Mouse (Mus musculus): ENCODE data around the gene Rbm39.
"Not testable (repeated sequence)": the region's sequence is repeated elsewhere in the genome, so short reads cannot be mapped to it uniquely, and the experiment has no call there.

Gene Rbm39

DNA sequence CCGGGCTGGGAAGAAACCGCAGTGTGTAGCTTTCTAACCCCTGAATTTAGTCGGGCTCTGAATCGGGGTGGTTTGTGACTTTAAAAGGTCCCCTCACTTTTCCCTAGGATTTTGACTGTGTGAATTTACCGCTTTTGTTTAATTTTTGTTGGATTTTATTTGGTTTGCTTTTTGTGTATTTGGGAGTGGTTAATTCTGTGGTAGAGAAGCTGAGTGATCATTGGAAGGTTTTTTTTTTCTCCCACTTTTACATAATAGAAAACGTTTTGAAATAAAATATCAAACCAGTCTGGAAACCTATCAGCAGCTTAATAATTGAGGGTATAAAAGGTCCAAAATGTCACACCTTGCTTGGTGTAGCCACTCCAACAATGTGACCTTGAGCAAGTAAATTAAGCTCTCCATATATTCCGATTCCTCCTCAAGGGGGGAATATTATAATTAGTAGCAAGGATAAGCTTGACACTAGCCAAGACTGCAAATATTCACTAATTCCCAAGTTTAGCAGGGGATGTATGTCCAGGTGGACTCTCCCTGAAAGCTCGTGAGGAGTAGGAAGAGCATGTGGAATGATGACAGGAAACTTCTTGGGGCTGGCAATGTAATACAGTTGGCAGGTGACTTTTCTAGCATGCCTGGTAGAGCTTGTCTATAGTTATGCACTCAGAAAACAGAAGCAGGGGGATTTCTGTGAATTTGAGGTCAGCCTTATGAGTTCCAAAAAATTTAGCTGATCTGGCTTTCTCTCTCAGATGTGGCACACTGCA, 969 bp upstream of the Rbm39 start:
- DNase-seq (ENCODE audit: low read depth), result no peak

GRCm38 (mm10) chr2:156179796-156180093, 293 bp downstream of the Rbm39 start:
- DNase-seq (ENCODE audit: low read depth), result no peak

- DNase-seq (ENCODE audit: low read depth), result peak; percentile 53
Measured at GRCm38 (mm10) chr2:156179046-156179795, 817 bp downstream of the Rbm39 start.

DNA sequence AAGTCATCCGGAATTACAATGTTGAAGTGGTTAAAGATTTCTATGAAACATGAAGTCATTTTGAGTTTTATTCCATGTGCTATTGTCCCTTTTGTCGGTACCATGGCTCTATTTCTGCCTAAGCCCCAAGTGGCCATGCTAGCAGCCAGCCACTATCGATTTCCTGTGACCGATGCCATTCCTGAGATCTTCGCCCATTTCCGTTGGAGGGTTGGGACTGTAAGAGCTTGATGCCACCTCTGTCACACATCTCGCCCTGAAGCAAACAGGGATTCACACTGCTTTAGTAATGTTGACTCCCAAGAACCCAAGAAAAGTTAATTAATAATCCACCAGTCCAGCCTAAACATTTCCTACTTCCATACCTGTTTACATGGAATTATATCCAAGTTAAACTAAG, 2.4 kb downstream of the Rbm39 start:
- DNase-seq (ENCODE audit: low read depth), result no peak

DNA sequence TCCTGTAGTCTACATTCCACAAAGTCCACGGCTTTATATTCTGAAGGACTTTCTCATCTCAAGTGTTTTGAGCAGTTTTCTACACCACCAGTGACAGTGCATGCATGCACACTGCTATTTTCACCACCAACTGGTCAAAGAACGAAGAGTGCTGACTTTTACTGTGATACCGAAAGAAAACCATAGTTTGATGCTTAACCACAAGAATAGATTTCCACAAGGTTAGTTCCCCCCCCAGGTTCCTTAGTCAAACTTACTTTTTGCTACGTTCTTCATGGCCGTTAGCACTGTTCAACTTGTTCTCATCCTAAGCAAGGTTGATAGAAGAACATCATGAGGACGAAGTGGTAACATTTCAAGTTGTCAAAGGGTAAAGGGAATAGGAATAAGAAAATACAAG, 3.0 kb downstream of the Rbm39 start:
- DNase-seq (ENCODE audit: low read depth), result no peak

GRCm38 (mm10) chr2:156166557-156166956, 13.5 kb downstream of the Rbm39 start:
- no peak for DNase-seq (ENCODE audit: low read depth)

DNA sequence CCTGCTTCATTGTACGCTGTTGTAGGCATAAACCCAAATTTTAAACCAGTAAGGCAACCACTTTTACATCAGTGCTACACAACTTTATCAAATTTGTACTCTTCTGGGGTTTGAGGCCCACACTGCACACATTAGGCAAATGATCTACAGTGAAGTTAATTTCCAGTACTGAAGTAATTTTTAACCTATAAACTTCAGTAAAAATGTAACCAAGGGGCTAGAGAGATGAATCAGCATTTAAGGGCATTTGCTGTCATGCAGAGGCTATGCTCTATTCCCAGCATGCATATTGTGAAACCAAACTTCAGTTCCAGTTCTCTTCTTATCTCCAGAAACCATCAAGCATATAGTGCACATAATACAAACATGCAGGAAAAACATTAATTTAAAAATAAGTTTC, 14.6 kb downstream of the Rbm39 start:
- no peak for DNase-seq (ENCODE audit: low read depth)

DNA sequence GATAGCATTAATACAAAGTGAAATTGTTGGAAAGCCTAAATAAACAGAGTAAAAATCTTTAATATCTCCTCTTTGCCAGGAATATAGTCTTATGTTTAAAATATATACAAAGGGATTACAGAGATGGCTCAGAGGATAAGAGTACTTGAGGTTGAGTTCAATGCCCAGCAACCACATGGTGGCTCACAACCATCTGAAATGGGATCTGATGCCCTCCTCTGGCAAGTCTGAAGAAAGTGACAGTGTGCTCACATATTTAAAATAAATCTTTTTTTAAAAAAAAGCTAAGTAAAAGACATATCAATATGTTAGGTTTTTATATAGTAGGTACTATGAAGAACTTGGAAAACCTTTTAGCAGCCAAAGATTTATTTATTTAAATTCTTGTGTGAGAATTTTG, 28.5 kb downstream of the Rbm39 start:
- DNase-seq (ENCODE audit: low read depth), result no peak

DNA sequence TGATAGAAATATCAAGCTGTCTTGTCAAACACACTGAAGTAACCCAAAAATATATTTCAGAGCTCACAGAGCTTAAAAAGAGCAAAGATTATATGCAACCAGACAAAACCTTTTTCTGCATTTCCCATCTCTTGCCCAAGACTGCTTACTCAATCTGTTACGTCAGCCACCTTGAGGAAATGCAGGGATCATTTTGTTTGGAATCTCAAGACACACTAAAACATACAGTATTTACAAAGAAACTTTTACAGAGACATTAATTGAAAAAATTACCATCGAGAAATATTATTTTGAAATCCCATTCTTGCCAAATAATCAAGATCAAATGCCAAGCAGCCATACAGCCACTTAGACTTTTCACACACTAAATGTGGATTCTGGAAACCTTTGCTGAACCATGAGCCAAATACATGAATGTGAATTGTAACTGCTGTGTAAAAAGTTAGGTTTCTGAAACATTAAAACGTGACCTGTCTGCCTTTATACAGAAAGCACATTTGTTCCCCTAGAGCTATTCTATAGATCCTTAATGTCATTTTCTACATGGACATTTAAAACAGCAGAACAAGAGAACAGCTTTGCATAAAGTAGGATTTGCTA, 32.6 kb downstream of the Rbm39 start:
- DNase-seq (ENCODE audit: low read depth), result no peak

GRCm38 (mm10) chr2:156146272-156146989, 33.6 kb downstream of the Rbm39 start:
- no peak for DNase-seq (ENCODE audit: low read depth)

- DNase-seq (ENCODE audit: low read depth), result no peak
Measured at GRCm38 (mm10) chr2:156145486-156146130, 34.4 kb downstream of the Rbm39 start.

DNA sequence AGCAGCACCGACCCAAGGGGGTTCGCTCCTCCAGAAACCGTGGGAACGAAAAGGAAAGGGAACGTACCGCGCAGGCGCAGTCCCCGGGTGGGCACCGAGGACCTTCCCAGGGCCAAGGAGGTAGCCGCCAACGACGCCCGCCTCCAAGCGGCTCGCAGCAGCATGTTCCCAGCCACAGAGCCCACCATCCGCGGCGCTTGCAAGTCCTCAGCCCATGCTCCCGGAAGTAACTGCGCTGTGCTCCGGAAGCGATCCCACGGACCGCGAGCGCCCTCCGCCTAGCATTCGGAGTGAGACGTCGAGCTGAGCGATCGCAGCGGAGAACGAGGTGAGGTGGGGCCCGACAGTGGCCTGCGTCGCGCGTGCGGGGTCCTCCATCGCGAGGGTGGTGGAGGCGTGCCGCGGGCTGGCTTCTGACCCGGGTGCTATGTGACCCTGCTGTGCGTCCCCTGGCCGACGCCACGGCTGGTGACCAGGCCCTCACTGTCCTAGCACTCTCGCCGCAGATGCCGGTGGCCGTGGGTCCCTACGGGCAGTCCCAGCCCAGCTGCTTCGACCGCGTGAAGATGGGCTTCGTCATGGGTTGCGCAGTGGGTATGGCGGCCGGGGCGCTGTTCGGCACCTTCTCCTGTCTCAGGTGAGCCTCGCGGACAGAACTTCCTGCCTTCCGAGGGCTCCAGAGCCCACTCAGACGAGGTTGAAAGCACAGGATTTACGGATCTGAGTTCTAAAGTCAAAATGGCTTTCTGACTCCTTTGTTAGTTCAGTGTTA, 35.9 kb downstream of the Rbm39 start, which contains the start of the genes Romo1 and Nfs1:
Romo1 (plus strand) TSS at position 87 of the 772 bp plus-strand sequence.
Nfs1 (minus strand) TSS at position 234 of the 772 bp plus-strand sequence.
- peak; percentile 89 for DNase-seq (ENCODE audit: low read depth)

DNA sequence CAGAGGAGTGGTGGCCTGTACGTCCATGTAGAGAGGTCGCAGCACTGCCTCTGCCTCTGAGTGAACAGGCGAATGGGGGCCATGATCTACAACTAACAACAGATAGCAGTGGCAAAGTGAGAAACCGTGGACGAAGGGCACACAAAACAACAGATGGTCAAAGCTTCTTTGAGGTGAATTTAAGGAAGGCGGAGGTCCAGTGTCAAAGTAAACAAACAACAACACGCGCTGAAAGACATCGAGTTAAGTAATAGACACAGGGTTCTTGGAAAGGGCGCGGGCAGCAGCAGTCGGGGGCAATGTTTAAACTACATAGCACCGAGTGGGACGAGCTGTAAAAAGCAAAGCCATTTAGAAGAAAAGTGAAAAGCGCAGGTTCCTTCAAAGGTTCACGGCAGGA, 36.7 kb downstream of the Rbm39 start:
- no peak for DNase-seq (ENCODE audit: low read depth)

DNA sequence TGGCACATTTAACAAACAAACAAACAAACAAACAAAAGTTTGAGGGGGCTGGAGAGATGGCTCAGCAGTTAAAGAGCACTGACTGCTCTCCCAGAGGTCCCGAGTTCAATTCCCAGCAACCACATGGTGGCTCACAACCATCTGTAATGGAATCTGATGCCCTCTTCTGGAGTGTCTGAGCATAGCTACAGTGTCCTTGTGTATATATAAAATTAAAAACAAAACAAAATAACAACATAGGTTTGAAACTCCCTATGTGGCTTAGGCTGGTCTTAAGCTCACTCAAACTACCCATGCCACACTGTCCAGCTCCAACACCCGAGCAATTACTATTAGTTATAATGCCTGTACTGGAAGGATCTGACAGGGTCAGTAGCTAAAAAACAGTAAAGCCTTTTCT, 37.2 kb downstream of the Rbm39 start:
- no peak for DNase-seq (ENCODE audit: low read depth)

DNA sequence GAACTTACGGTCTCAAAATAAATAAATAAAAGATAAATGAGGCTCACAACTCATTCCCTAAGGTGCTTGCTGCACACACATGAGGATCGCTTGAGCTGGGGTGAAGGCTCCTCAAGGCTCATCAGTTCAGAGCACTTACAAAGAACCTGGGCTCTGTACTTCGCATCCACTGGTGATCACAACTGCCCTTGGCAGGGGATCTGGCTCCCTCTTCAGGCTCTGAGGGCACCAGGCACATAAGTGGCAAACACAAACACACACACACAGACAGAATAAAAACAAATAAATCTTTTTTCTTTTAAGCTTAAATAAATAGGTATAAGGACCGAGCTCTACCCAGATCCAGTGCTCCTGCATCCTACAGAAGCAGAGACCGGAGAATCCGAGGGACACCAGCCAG, 44.3 kb downstream of the Rbm39 start:
- no peak for DNase-seq (ENCODE audit: low read depth)

DNA sequence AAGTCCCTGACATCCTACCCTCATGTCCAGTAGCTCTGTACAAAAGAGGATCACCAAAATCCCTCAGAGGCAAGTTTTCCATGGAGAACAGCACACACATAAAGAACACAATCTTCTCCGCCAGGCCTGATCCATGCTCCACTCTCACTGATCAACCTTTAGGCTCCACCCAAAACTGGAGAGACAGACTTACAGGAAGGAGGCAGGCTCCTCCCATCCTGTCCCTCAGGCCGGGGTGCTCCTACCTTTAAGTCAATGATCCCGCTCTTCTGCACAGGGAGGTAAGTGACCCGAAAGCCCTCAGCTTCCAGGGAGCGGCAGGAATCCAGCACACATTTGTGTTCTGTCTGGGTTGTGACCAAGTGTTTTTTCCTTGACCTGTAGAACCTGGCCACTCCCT, 45.9 kb downstream of the Rbm39 start:
- no peak for DNase-seq (ENCODE audit: low read depth)

GRCm38 (mm10) chr2:156126992-156127391, 53.0 kb downstream of the Rbm39 start, which contains the start of gene Gm28036:
Gm28036 (minus strand) TSS chr2:156127092.
- DNase-seq (ENCODE audit: low read depth), result no peak

- no peak for DNase-seq (ENCODE audit: low read depth)
Measured at GRCm38 (mm10) chr2:156123731-156124130, 56.3 kb downstream of the Rbm39 start.

DNA sequence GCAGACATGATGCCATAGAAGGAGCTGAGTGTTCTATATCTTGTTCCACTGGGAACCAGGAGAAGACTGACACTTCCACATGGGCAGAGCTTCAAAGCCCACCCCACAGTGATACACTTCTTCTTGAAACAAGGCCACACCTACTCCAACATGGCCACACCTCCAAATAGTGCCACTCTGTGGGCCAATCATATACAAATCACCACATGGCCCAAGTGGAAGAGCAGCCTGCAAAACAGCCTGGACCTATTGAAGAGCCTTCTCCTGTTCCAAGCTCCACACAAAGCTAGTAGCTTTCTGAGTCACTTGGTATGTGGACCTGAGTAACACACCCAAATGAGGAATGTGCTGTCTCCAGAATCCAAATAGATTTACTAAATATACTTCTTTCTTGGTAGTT, 60.5 kb downstream of the Rbm39 start:
- no peak for DNase-seq (ENCODE audit: low read depth)

GRCm38 (mm10) chr2:156112080-156112423, 68.0 kb downstream of the Rbm39 start:
- DNase-seq (ENCODE audit: low read depth), result not testable (repeated sequence)

- DNase-seq (ENCODE audit: low read depth), result peak; percentile 88
Measured at GRCm38 (mm10) chr2:156111358-156112079, 68.5 kb downstream of the Rbm39 start, which contains the start of the genes Cpne1 and Rbm12. Cpne1 (minus strand) TSS chr2:156111965. Rbm12 (minus strand) TSS chr2:156111978.

Data from c-Kit-positive CD71-negative TER-119-negative erythroid progenitor cells, embryonic 14.5 days (primary cell).